Mouse (Mus musculus): Measurements from ENCODE around the gene Wwc1.
"Not testable (repeated sequence)": the region's sequence is repeated elsewhere in the genome, so short reads cannot be mapped to it uniquely, and the experiment has no call there.

Gene Wwc1

GRCm38 (mm10) chr11:35834022-35834760 lies 146.1 kb downstream of the Wwc1 start, which contains the start of gene Rars:
TSS of gene Rars (minus strand) at chr11:35834506.
- peak; percentile 72 for DNase-seq (ENCODE audit: low read depth)

- no peak for DNase-seq (ENCODE audit: low read depth)
Measured at GRCm38 (mm10) chr11:35833270-35833669, 147.1 kb downstream of the Wwc1 start.

- DNase-seq (ENCODE audit: low read depth) = no peak
Measured at GRCm38 (mm10) chr11:35832139-35832538, 148.2 kb downstream of the Wwc1 start.

GRCm38 (mm10) chr11:35827714-35828113 lies 152.6 kb downstream of the Wwc1 start:
- no peak for DNase-seq (ENCODE audit: low read depth)

GRCm38 (mm10) chr11:35816316-35816715 lies 164.0 kb downstream of the Wwc1 start:
- no peak for DNase-seq (ENCODE audit: low read depth)

GRCm38 (mm10) chr11:35811458-35811857 lies 168.9 kb downstream of the Wwc1 start:
- no peak for DNase-seq (ENCODE audit: low read depth)

GRCm38 (mm10) chr11:35801332-35801731 lies 179.0 kb downstream of the Wwc1 start:
- DNase-seq (ENCODE audit: low read depth) = no peak

- peak; percentile 19 for DNase-seq (ENCODE audit: low read depth)
Measured at GRCm38 (mm10) chr11:35798874-35799273, 181.5 kb downstream of the Wwc1 start, which contains the start of gene Fbll1. TSS of gene Fbll1 (minus strand) at chr11:35798884.

GRCm38 (mm10) chr11:35798495-35798820 lies 181.9 kb downstream of the Wwc1 start:
- no peak for DNase-seq (ENCODE audit: low read depth)

- no peak for DNase-seq (ENCODE audit: low read depth)
Measured at GRCm38 (mm10) chr11:35797751-35798494, 182.4 kb downstream of the Wwc1 start.

- DNase-seq (ENCODE audit: low read depth) = not testable (repeated sequence)
Measured at GRCm38 (mm10) chr11:35792800-35793199, 187.5 kb downstream of the Wwc1 start.

GRCm38 (mm10) chr11:35788443-35788842 lies 191.9 kb downstream of the Wwc1 start:
- DNase-seq (ENCODE audit: low read depth) = no peak

Measured in fibroblast of lung, adult 2 months (primary cell).